Mouse (Mus musculus) myocyte (in vitro differentiated cells): ENCODE data around the gene Smarca5. TPM values are rescaled to one million over a fixed set of nuclear protein-coding genes. Genes with fewer than 3 reads are reported as not detected.
A peak's percentile ranks its signal among the peaks of the same experiment; 100 is the strongest.

Experiments
- H3K27me3 ChIP-seq: one replicate; pipeline ENCODE4 v1.6.1; 2011; ENCODE audit not compliant: control insufficient read depth, insufficient read depth, insufficient read length
- H3K36me3 ChIP-seq: one replicate; pipeline ENCODE4 v1.6.1; 2011; ENCODE audit not compliant: control insufficient read depth, insufficient read depth
- H3K4me2 ChIP-seq: one replicate; pipeline ENCODE4 v1.6.1; 2011; ENCODE audit warnings: low read depth, control low read depth
- H3K4me3 ChIP-seq: one replicate; pipeline ENCODE4 v1.5.1; 2011; ENCODE audit warnings: mild to moderate bottlenecking, control low read depth, moderate library complexity
- H3K79me2 ChIP-seq: one replicate; pipeline ENCODE4 v1.6.1; 2011; ENCODE audit not compliant: control insufficient read depth, insufficient read depth
- H3ac ChIP-seq: one replicate; pipeline ENCODE4 v1.6.1; 2011; ENCODE audit not compliant: control insufficient read depth, insufficient read length
- CEBPB ChIP-seq: IDR thresholded peaks from 2 replicates; pipeline ENCODE4 v1.6.1; 2011; ENCODE audit warnings: mild to moderate bottlenecking, moderate library complexity; ENCODE audit not compliant: poor library complexity, insufficient read depth, severe bottlenecking
- E2F4 ChIP-seq: IDR thresholded peaks from one replicate; pipeline ENCODE4 v1.6.1; 2011; ENCODE audit warnings: mild to moderate bottlenecking, control low read depth, moderate library complexity; ENCODE audit not compliant: insufficient read depth
- MAX ChIP-seq: IDR thresholded peaks from one replicate; pipeline ENCODE4 v1.6.1; 2011; ENCODE audit warnings: low read depth, mild to moderate bottlenecking, control low read depth
- MYOD1 ChIP-seq, 3 experiments: IDR thresholded peaks; one replicate each; pipeline ENCODE4 v1.6.1; 2011; ENCODE audit warnings: control low read depth in 2 of 3, low read depth in 2 of 3, mild to moderate bottlenecking in 2 of 3, moderate library complexity in 1 of 3; ENCODE audit not compliant: insufficient read length in 2 of 3, control insufficient read depth in 1 of 3
- MYOG ChIP-seq, 3 experiments: IDR thresholded peaks; one replicate each; pipeline ENCODE4 v1.6.1; 2011; ENCODE audit warnings: control low read depth in 2 of 3, low read depth in 2 of 3, mild to moderate bottlenecking in 2 of 3; ENCODE audit not compliant: insufficient read length in 2 of 3, control insufficient read depth in 1 of 3, insufficient read depth in 1 of 3
- POLR2A ChIP-seq: IDR thresholded peaks from one replicate; pipeline ENCODE4 v1.6.1; 2011; ENCODE audit warnings: low read depth, mild to moderate bottlenecking, control low read depth, moderate library complexity; ENCODE audit not compliant: insufficient read length
- POLR2AphosphoS2 ChIP-seq: IDR thresholded peaks from one replicate; pipeline ENCODE4 v1.6.1; 2011; ENCODE audit warnings: low read depth, control low read depth; ENCODE audit not compliant: insufficient read length
- REST ChIP-seq: IDR thresholded peaks from one replicate; pipeline ENCODE4 v1.6.1; 2011; ENCODE audit warnings: mild to moderate bottlenecking, control low read depth, moderate library complexity; ENCODE audit not compliant: insufficient read depth, insufficient read length
- SRF ChIP-seq: IDR thresholded peaks from one replicate; pipeline ENCODE4 v1.6.1; 2011; ENCODE audit warnings: low read depth; ENCODE audit not compliant: control insufficient read depth, insufficient read length
- TCF12 ChIP-seq: IDR thresholded peaks from one replicate; pipeline ENCODE4 v1.6.1; 2011; ENCODE audit warnings: mild to moderate bottlenecking, control low read depth; ENCODE audit not compliant: poor library complexity, insufficient read depth, severe bottlenecking
- TCF3 ChIP-seq: IDR thresholded peaks from one replicate; pipeline ENCODE4 v1.6.1; 2011; ENCODE audit warnings: low read depth, control low read depth; ENCODE audit not compliant: insufficient read length
- USF1 ChIP-seq: IDR thresholded peaks from one replicate; pipeline ENCODE4 v1.6.1; 2011; ENCODE audit warnings: low read depth, mild to moderate bottlenecking, control low read depth, moderate library complexity
- polyA plus RNA-seq: library from polyadenylated mRNA; unstranded; fragments of >200 nt; fragmentation: generic; extraction: Trizol; gene quantifications from one replicate; pipeline ENCODE4 v1.2.1, GENCODE M21; 2012; ENCODE audit warnings: missing spikeins

Gene Smarca5
- polyA plus RNA-seq, 1 experiment: 13.5 TPM

- H3K79me2 ChIP-seq: no peaks in the 10 kb centered on the region
- H3K4me2 ChIP-seq: no peak overlapping the region
- H3K4me3 ChIP-seq: no peak overlapping the region
- no peak overlapping the region for H3ac ChIP-seq
- H3K27me3 ChIP-seq: no peaks in the 10 kb centered on the region
- H3K36me3 ChIP-seq: no peaks in the 10 kb centered on the region
- TF ChIP-seq CEBPB (no peak), E2F4 (no peak), POLR2AphosphoS2 (no peak), MYOG (IDR thresholded peaks at IDR 0.05; ENCODE audit: control insufficient read depth in 1 of 3, insufficient read depth in 1 of 3, insufficient read length in 2 of 3, low read depth in 2 of 3) (no peak), TCF3 (no peak), REST (no peak), SRF (no peak), MYOD1 (IDR thresholded peaks at IDR 0.05; ENCODE audit: control insufficient read depth in 1 of 3, insufficient read length in 2 of 3, low read depth in 2 of 3) (no peak), POLR2A (no peak), MAX (no peak), USF1 (no peak)
Measured at GRCm38 (mm10) chr8:80780271-80780670, 41.0 kb upstream of the Smarca5 start.

- Histone ChIP-seq H3K4me2 (no peak overlapping the region), H3ac (no peak overlapping the region), H3K4me3 (no peak overlapping the region), H3K79me2 (no peaks in the 10 kb centered on the region), H3K36me3 (no peaks in the 10 kb centered on the region), H3K27me3 (no peaks in the 10 kb centered on the region)
- no peak for TF ChIP-seq SRF
- TF ChIP-seq CEBPB: no peak
- TF ChIP-seq TCF3: no peak
- no peak for TF ChIP-seq MYOG (IDR thresholded peaks at IDR 0.05; ENCODE audit: control insufficient read depth in 1 of 3, insufficient read depth in 1 of 3, insufficient read length in 2 of 3, low read depth in 2 of 3)
- no peak for TF ChIP-seq POLR2AphosphoS2
- no peak for TF ChIP-seq MYOD1 (IDR thresholded peaks at IDR 0.05; ENCODE audit: control insufficient read depth in 1 of 3, insufficient read length in 2 of 3, low read depth in 2 of 3)
- TF ChIP-seq TCF12: no peak
- TF ChIP-seq E2F4: no peak
- TF ChIP-seq POLR2A: no peak
- TF ChIP-seq REST: no peak
- no peak for TF ChIP-seq MAX
- TF ChIP-seq USF1: no peak
Measured at GRCm38 (mm10) chr8:80776436-80776835, 37.1 kb upstream of the Smarca5 start.

GRCm38 (mm10) chr8:80772732-80773460 lies 33.6 kb upstream of the Smarca5 start:
- Histone ChIP-seq H3K27me3 (no peaks in the 10 kb centered on the region), H3K36me3 (peaks cover 4% of the 10 kb centered on the region)

GRCm38 (mm10) chr8:80768451-80768850 lies 29.2 kb upstream of the Smarca5 start:
- Histone ChIP-seq H3K27me3 (no peaks in the 10 kb centered on the region), H3ac (no peak overlapping the region), H3K36me3 (peaks cover 12% of the 10 kb centered on the region), H3K4me3 (no peak overlapping the region), H3K4me2 (no peak overlapping the region), H3K79me2 (no peaks in the 10 kb centered on the region)
- TF ChIP-seq REST (no peak), POLR2A (no peak), TCF12 (no peak), E2F4 (no peak), MYOD1 (IDR thresholded peaks at IDR 0.05; ENCODE audit: control insufficient read depth in 1 of 3, insufficient read length in 2 of 3, low read depth in 2 of 3) (no peak), TCF3 (no peak), SRF (no peak), MYOG (IDR thresholded peaks at IDR 0.05; ENCODE audit: control insufficient read depth in 1 of 3, insufficient read depth in 1 of 3, insufficient read length in 2 of 3, low read depth in 2 of 3) (no peak), CEBPB (no peak), USF1 (no peak), MAX (no peak), POLR2AphosphoS2 (no peak)

More at GRCm38 (mm10) chr8:80772732-80773460, 33.6 kb upstream of the Smarca5 start:
- Histone ChIP-seq H3K4me3 (no peak overlapping the region), H3K4me2 (no peak overlapping the region), H3K79me2 (no peaks in the 10 kb centered on the region), H3ac (no peak overlapping the region)
- TF ChIP-seq POLR2A (no peak), POLR2AphosphoS2 (no peak), REST (no peak), CEBPB (no peak)

- Histone ChIP-seq H3K27me3 (no peaks in the 10 kb centered on the region), H3ac (no peak overlapping the region), H3K4me3 (no peak overlapping the region), H3K36me3 (no peaks in the 10 kb centered on the region), H3K4me2 (no peak overlapping the region), H3K79me2 (no peaks in the 10 kb centered on the region)
- TF ChIP-seq E2F4 (no peak), POLR2A (no peak), POLR2AphosphoS2 (no peak), MYOD1 (IDR thresholded peaks at IDR 0.05; ENCODE audit: control insufficient read depth in 1 of 3, insufficient read length in 2 of 3, low read depth in 2 of 3) (no peak), MAX (no peak), TCF12 (no peak), MYOG (IDR thresholded peaks at IDR 0.05; ENCODE audit: control insufficient read depth in 1 of 3, insufficient read depth in 1 of 3, insufficient read length in 2 of 3, low read depth in 2 of 3) (peak in 1 of 3 experiments; percentile 23)
Measured at GRCm38 (mm10) chr8:80753017-80753715, 13.9 kb upstream of the Smarca5 start.
